Comparison of ENCODE assay signal across 8 mouse cellular contexts in genomic region chr14:58069927-58070326, GRCm38 (mm10). TPM values are rescaled to one million over a fixed set of nuclear protein-coding genes. Genes with fewer than 3 reads are reported as not detected.
A peak's percentile ranks its signal among the peaks of the same experiment; 100 is the strongest.
DNase-seq lines count a peak whose midpoint lies in the region; ATAC-seq and TF ChIP-seq lines count a peak whose summit lies in the region.

No protein-coding gene starts in this region.

- H3K4me1 ChIP-seq in embryonic facial prominence, embryonic 15.5 days: peaks cover 44% of the 10 kb centered on the region
- H3K4me1 ChIP-seq in intestine, postnatal 0 days (replicated peaks; ENCODE audit: control insufficient read depth, insufficient read depth, low read length): no peaks in the 10 kb centered on the region
- peaks cover 47% of the 10 kb centered on the region for H3K4me1 ChIP-seq in neural tube, embryonic 15.5 days

- no peak for ATAC-seq in embryonic facial prominence, embryonic 15.5 days (ENCODE audit: insufficient number of reproducible peaks, low FRiP score, low TSS enrichment, low read depth)
- no peak for ATAC-seq in intestine, postnatal 0 days
- ATAC-seq in neural tube, embryonic 15.5 days (ENCODE audit: low FRiP score): no peak
- no peak for ATAC-seq in activated CD4-positive, CD25-positive, alpha-beta regulatory T cell, adult 4 months
- ATAC-seq in monocyte, adult 5-6 weeks (replicated peaks; ENCODE audit: insufficient number of reproducible peaks, low FRiP score, low TSS enrichment, poor library complexity, severe bottlenecking): no peak

- H3K36me3 ChIP-seq in embryonic facial prominence, embryonic 15.5 days: no peaks in the 10 kb centered on the region
- no peaks in the 10 kb centered on the region for H3K36me3 ChIP-seq in intestine, postnatal 0 days (ENCODE audit: control insufficient read depth, insufficient read depth)
- no peaks in the 10 kb centered on the region for H3K36me3 ChIP-seq in neural tube, embryonic 15.5 days

- H3K4me2 ChIP-seq in embryonic facial prominence, embryonic 15.5 days (replicated peaks): peak overlapping the region; percentile 97
- peak overlapping the region; percentile 94 for H3K4me2 ChIP-seq in intestine, postnatal 0 days (replicated peaks; ENCODE audit: low read depth)
- H3K4me2 ChIP-seq in neural tube, embryonic 15.5 days: peak overlapping the region; percentile 85

- 5% methylated on average over 6 of the region's 6 CpGs for WGBS in embryonic facial prominence, embryonic 15.5 days
- WGBS in intestine, postnatal 0 days: 8% methylated on average over 6 of the region's 6 CpGs
- WGBS in neural tube, embryonic 15.5 days: 3% methylated on average over 6 of the region's 6 CpGs

- H3K27me3 ChIP-seq in embryonic facial prominence, embryonic 15.5 days: peaks cover 52% of the 10 kb centered on the region
- peaks cover 14% of the 10 kb centered on the region; the same call in 1 of the 2 replicates for H3K27me3 ChIP-seq in intestine, postnatal 0 days (replicated peaks; ENCODE audit: control insufficient read depth, insufficient read depth, low read length)
- peaks cover 16% of the 10 kb centered on the region; the same call in 1 of the 2 replicates for H3K27me3 ChIP-seq in neural tube, embryonic 15.5 days (replicated peaks)

- H3K9ac ChIP-seq in embryonic facial prominence, embryonic 15.5 days: no peak overlapping the region
- H3K9ac ChIP-seq in intestine, postnatal 0 days (ENCODE audit: low read depth, low read length): peak overlapping the region; percentile 89
- peak overlapping the region; percentile 62; the same call in 1 of the 2 replicates for H3K9ac ChIP-seq in neural tube, embryonic 15.5 days (replicated peaks)

- DNase-seq in layer of hippocampus, adult 2 months (ENCODE audit: low spot score in 2 of 2): no peak
- no peak for DNase-seq in layer of hippocampus, postnatal 36 days
- no peak for DNase-seq in left cerebral cortex, adult 8-10 months (ENCODE audit: low spot score in 2 of 2)

- H3K27ac ChIP-seq in layer of hippocampus, adult 2 months: no peak overlapping the region
- no peak overlapping the region for H3K27ac ChIP-seq in embryonic facial prominence, embryonic 15.5 days (replicated peaks)
- H3K27ac ChIP-seq in intestine, postnatal 0 days (ENCODE audit: low read depth, low read length): peak overlapping the region; percentile 99
- H3K27ac ChIP-seq in neural tube, embryonic 15.5 days (replicated peaks): no peak overlapping the region

- no peaks in the 10 kb centered on the region for H3K9me3 ChIP-seq in embryonic facial prominence, embryonic 15.5 days (replicated peaks)
- no peaks in the 10 kb centered on the region for H3K9me3 ChIP-seq in intestine, postnatal 0 days (ENCODE audit: control insufficient read depth)
- no peaks in the 10 kb centered on the region for H3K9me3 ChIP-seq in neural tube, embryonic 15.5 days (replicated peaks)

- no peak for TF ChIP-seq CTCF in layer of hippocampus, adult 2 months (conservative IDR thresholded peaks at IDR 0.05)
- no peak for TF ChIP-seq CTCF in intestine, postnatal 0 days (IDR thresholded peaks at IDR 0.05; ENCODE audit: low read depth)

- peak overlapping the region; percentile 63 for H3K4me3 ChIP-seq in layer of hippocampus, adult 2 months
- peak overlapping the region; percentile 59 for H3K4me3 ChIP-seq in embryonic facial prominence, embryonic 15.5 days (replicated peaks)
- peak overlapping the region; percentile 70 for H3K4me3 ChIP-seq in intestine, postnatal 0 days (ENCODE audit: low read depth, low read length)
- H3K4me3 ChIP-seq in neural tube, embryonic 15.5 days (replicated peaks): peak overlapping the region; percentile 64

RNA-seq across cellular contexts. Expression of gene Fgf9, which starts 0.4 kb away (rescaled TPM):
- total RNA-seq in layer of hippocampus, adult 2 months (2021): 10 to 100 TPM; 16.3 to 17.1 TPM
- total RNA-seq in layer of hippocampus, postnatal 36 days (2021): 10 to 100 TPM; 17.1 to 19.2 TPM
- polyA plus RNA-seq in embryonic facial prominence, embryonic 15.5 days (2015; fragmentation: Nextera tagmentation; extraction: Ambion mirVana): 12.5 and 13.0 TPM in 2 replicates
- 5.7 TPM in 2 replicates for polyA plus RNA-seq in intestine, postnatal 0 days (2015; fragmentation: Nextera tagmentation; extraction: Ambion mirVana)
- polyA plus RNA-seq in neural tube, embryonic 15.5 days (2015; fragmentation: Nextera tagmentation; extraction: Ambion mirVana): 24.9 and 25.9 TPM in 2 replicates
- 10 to 100 TPM; 21.8 to 25.9 (median 23.7) TPM for total RNA-seq in left cerebral cortex, adult 8-10 months (2022)
- polyA plus RNA-seq in activated CD4-positive, CD25-positive, alpha-beta regulatory T cell, adult 4 months (2017; shearing (Covaris generic)): under 1 TPM in 1 of 2 experiments, not detected in 1; 0.29 TPM
- total RNA-seq in monocyte, adult 5-6 weeks (2017): not detected in 3 replicates

Comparison
In these comparisons a context has a peak if more than half of its experiments do, and no peak if none do; other contexts are left out.
1. RNA of gene Fgf9, which starts 0.4 kb away (total RNA-seq): 21.8 to 25.9 TPM in left cerebral cortex, adult 8-10 months, 17.1 to 19.2 TPM in layer of hippocampus, postnatal 36 days and 16.3 to 17.1 TPM in layer of hippocampus, adult 2 months; not detected in monocyte, adult 5-6 weeks; every median in the first group is over 10 times any median in the second.
2. Peak in every context shown above with its lines, with median percentiles within 50 percentile points of each other: H3K4me3 ChIP-seq and H3K4me2 ChIP-seq.